In genomic region chr5:77266066-77266885, GRCm38 (mm10) we compare ENCODE assay signal across 8 mouse cellular contexts. TPM values are rescaled to one million over a fixed set of nuclear protein-coding genes. Genes with fewer than 3 reads are reported as not detected.
DNase-seq lines count a peak whose midpoint lies in the region; ATAC-seq and TF ChIP-seq lines count a peak whose summit lies in the region.

No protein-coding gene starts in this region.

- WGBS in forebrain, embryonic 12.5 days, result under 1% methylated on average over 82 of the region's 87 CpGs

- no peak for TF ChIP-seq CTCF in layer of hippocampus, adult 2 months (conservative IDR thresholded peaks at IDR 0.05)

- H3K36me3 ChIP-seq in forebrain, embryonic 12.5 days (replicated peaks), result peaks cover 30% of the 10 kb centered on the region

- intact Hi-C loops in heart, postnatal 14 days (cut with DNase I), result no loop called here

- peak; percentile 38 for ATAC-seq in CD4-positive, CD25-positive, alpha-beta regulatory T cell, adult 4 months
- peak; percentile 69 for ATAC-seq in forebrain, embryonic 12.5 days (ENCODE audit: low FRiP score)

- H3K4me3 ChIP-seq in forebrain, embryonic 12.5 days (replicated peaks), result peak overlapping the region; percentile 98
- peak overlapping the region; percentile 72 for H3K4me3 ChIP-seq in layer of hippocampus, adult 2 months

- H3K4me1 ChIP-seq in forebrain, embryonic 12.5 days, result peaks cover 22% of the 10 kb centered on the region

- peak overlapping the region; percentile 75 for H3K4me2 ChIP-seq in forebrain, embryonic 12.5 days

- peak; percentile 70 for DNase-seq in adrenal gland, postnatal 25 days
- peak; percentile 69 to 74 for DNase-seq in heart, postnatal 14 days
- no peak for DNase-seq in layer of hippocampus, adult 2 months (ENCODE audit: low spot score in 2 of 2)
- DNase-seq in lung, postnatal 25 days (ENCODE audit: low spot score), result peak; percentile 47
- DNase-seq in ovary, postnatal 36 days (ENCODE audit: low spot score), result peak; percentile 68
- peak; percentile 80 for DNase-seq in thymus, postnatal 4 days

- peaks cover 6% of the 10 kb centered on the region; the same call in 1 of the 2 replicates for H3K27me3 ChIP-seq in forebrain, embryonic 12.5 days

- H3K9ac ChIP-seq in forebrain, embryonic 12.5 days, result peak overlapping the region; percentile 95

- H3K27ac ChIP-seq in forebrain, embryonic 12.5 days, result peak overlapping the region; percentile 93
- H3K27ac ChIP-seq in layer of hippocampus, adult 2 months, result peak overlapping the region; percentile 72

- no peaks in the 10 kb centered on the region for H3K9me3 ChIP-seq in forebrain, embryonic 12.5 days

RNA-seq across cellular contexts. Expression of gene Rest, which starts 1.0 kb away (rescaled TPM):
- 10 to 100 TPM; 12.7 to 16.2 TPM for polyA plus RNA-seq in CD4-positive, CD25-positive, alpha-beta regulatory T cell, adult 4 months (2017; shearing (Covaris generic))
- 26.4 and 28.8 TPM in 2 replicates for total RNA-seq in adrenal gland, postnatal 25 days (2021)
- polyA plus RNA-seq in forebrain, embryonic 12.5 days (2016; fragmentation: Nextera tagmentation; extraction: Ambion mirVana), result 19.7 and 22.2 TPM in 2 replicates
- 10 to 100 TPM; 17.4 to 18.1 TPM for total RNA-seq in heart, postnatal 14 days (2021)
- total RNA-seq in layer of hippocampus, adult 2 months (2021), result 1 to 10 TPM; 3.4 to 4.4 TPM

RNA-seq across cellular contexts. Expression of gene Noa1, which starts 43.6 kb away (rescaled TPM):
- polyA plus RNA-seq in CD4-positive, CD25-positive, alpha-beta regulatory T cell, adult 4 months (2017; shearing (Covaris generic)), result 1 to 10 TPM; 2.2 to 5.7 TPM
- 28.7 and 42.9 TPM in 2 replicates for total RNA-seq in adrenal gland, postnatal 25 days (2021)
- 36.3 and 37.5 TPM in 2 replicates for polyA plus RNA-seq in forebrain, embryonic 12.5 days (2016; fragmentation: Nextera tagmentation; extraction: Ambion mirVana)
- total RNA-seq in heart, postnatal 14 days (2021), result 10 to 100 TPM; 18.0 to 21.0 TPM
- 10 to 100 TPM; 25.7 to 25.9 TPM for total RNA-seq in layer of hippocampus, adult 2 months (2021)

RNA-seq across cellular contexts. Expression of gene Polr2b, which starts 43.7 kb away (rescaled TPM):
- 10 to 100 TPM; 53.9 to 67.1 TPM for polyA plus RNA-seq in CD4-positive, CD25-positive, alpha-beta regulatory T cell, adult 4 months (2017; shearing (Covaris generic))
- 102 and 106 TPM in 2 replicates for total RNA-seq in adrenal gland, postnatal 25 days (2021)
- 102 and 109 TPM in 2 replicates for polyA plus RNA-seq in forebrain, embryonic 12.5 days (2016; fragmentation: Nextera tagmentation; extraction: Ambion mirVana)
- 10 to 100 TPM; 31.5 to 31.8 TPM for total RNA-seq in heart, postnatal 14 days (2021)
- 10 to 100 TPM; 48.3 to 51.5 TPM for total RNA-seq in layer of hippocampus, adult 2 months (2021)

RNA-seq across cellular contexts. Expression of gene Spink2, which starts 55.0 kb away (rescaled TPM):
- polyA plus RNA-seq in CD4-positive, CD25-positive, alpha-beta regulatory T cell, adult 4 months (2017; shearing (Covaris generic)), result not detected
- not detected in 2 replicates for total RNA-seq in adrenal gland, postnatal 25 days (2021)
- 0.73 and 0.75 TPM in 2 replicates for polyA plus RNA-seq in forebrain, embryonic 12.5 days (2016; fragmentation: Nextera tagmentation; extraction: Ambion mirVana)
- under 1 TPM in 1 of 2 experiments, not detected in 1; 0.37 TPM for total RNA-seq in heart, postnatal 14 days (2021)
- total RNA-seq in layer of hippocampus, adult 2 months (2021), result not detected

Comparison
In these comparisons a context has a peak if more than half of its experiments do, and no peak if none do; other contexts are left out.
1. DNase-seq: peak in adrenal gland, postnatal 25 days (single experiment), heart, postnatal 14 days (2 of 2), lung, postnatal 25 days (single experiment), ovary, postnatal 36 days (single experiment) and thymus, postnatal 4 days (single experiment); none in layer of hippocampus, adult 2 months (0 of 2).